Mouse (Mus musculus): ENCODE results near the gene Tcp1.
"Not testable (repeated sequence)": the region's sequence is repeated elsewhere in the genome, so short reads cannot be mapped to it uniquely, and the experiment has no call there.

Tcp1 gene

GRCm38 (mm10) chr17:12903372-12904333, 11.8 kb upstream of the Tcp1 start:
- DNase-seq (ENCODE audit: low read depth, low spot score) = no peak

GRCm38 (mm10) chr17:12904349-12904748, 11.2 kb upstream of the Tcp1 start:
- Histone ChIP-seq H3K27me3 (ENCODE audit: control insufficient read depth, insufficient read depth, low read length, poor library complexity, severe bottlenecking) (no peaks in the 10 kb centered on the region), H3K36me3 (ENCODE audit: control insufficient read depth, insufficient read depth, low read length, poor library complexity, severe bottlenecking) (no peaks in the 10 kb centered on the region; the same call in 1 of the 2 replicates)
- no peak for DNase-seq (ENCODE audit: low read depth, low spot score)

More at GRCm38 (mm10) chr17:12903372-12904333, 11.8 kb upstream of the Tcp1 start:
- H3K27me3 ChIP-seq (ENCODE audit: control insufficient read depth, insufficient read depth, low read length, poor library complexity, severe bottlenecking) = no peaks in the 10 kb centered on the region
- H3K36me3 ChIP-seq (ENCODE audit: control insufficient read depth, insufficient read depth, low read length, poor library complexity, severe bottlenecking) = no peaks in the 10 kb centered on the region; the same call in 1 of the 2 replicates

GRCm38 (mm10) chr17:12905810-12906209, 9.7 kb upstream of the Tcp1 start:
- H3K27me3 ChIP-seq (ENCODE audit: control insufficient read depth, insufficient read depth, low read length, poor library complexity, severe bottlenecking) = no peaks in the 10 kb centered on the region
- H3K36me3 ChIP-seq (ENCODE audit: control insufficient read depth, insufficient read depth, low read length, poor library complexity, severe bottlenecking) = peaks cover 3% of the 10 kb centered on the region; the same call in 1 of the 2 replicates
- DNase-seq (ENCODE audit: low read depth, low spot score) = no peak

- no peak for DNase-seq (ENCODE audit: low read depth, low spot score)
- Histone ChIP-seq H3K36me3 (ENCODE audit: control insufficient read depth, insufficient read depth, low read length, poor library complexity, severe bottlenecking) (peaks cover 3% of the 10 kb centered on the region; the same call in 1 of the 2 replicates), H3K27me3 (ENCODE audit: control insufficient read depth, insufficient read depth, low read length, poor library complexity, severe bottlenecking) (no peaks in the 10 kb centered on the region)
These were observed 9.1 kb upstream of the Tcp1 start for GRCm38 (mm10) chr17:12906436-12906835.

- H3K36me3 ChIP-seq (ENCODE audit: control insufficient read depth, insufficient read depth, low read length, poor library complexity, severe bottlenecking) = peaks cover 16% of the 10 kb centered on the region
- no peak for DNase-seq (ENCODE audit: low read depth, low spot score)
- no peaks in the 10 kb centered on the region for H3K27me3 ChIP-seq (ENCODE audit: control insufficient read depth, insufficient read depth, low read length, poor library complexity, severe bottlenecking)
These were observed 5.9 kb upstream of the Tcp1 start, which contains the start of gene Pnldc1 for GRCm38 (mm10) chr17:12909361-12910280. TSS of gene Pnldc1 (minus strand) at chr17:12910230.

- peaks cover 16% of the 10 kb centered on the region for H3K36me3 ChIP-seq (ENCODE audit: control insufficient read depth, insufficient read depth, low read length, poor library complexity, severe bottlenecking)
- no peaks in the 10 kb centered on the region for H3K27me3 ChIP-seq (ENCODE audit: control insufficient read depth, insufficient read depth, low read length, poor library complexity, severe bottlenecking)
- no peak for DNase-seq (ENCODE audit: low read depth, low spot score)
These were observed 5.1 kb upstream of the Tcp1 start for GRCm38 (mm10) chr17:12910391-12910790.

- H3K36me3 ChIP-seq (ENCODE audit: control insufficient read depth, insufficient read depth, low read length, poor library complexity, severe bottlenecking) = peaks cover 16% of the 10 kb centered on the region
These were observed 531 bp downstream of the Tcp1 start, which contains the start of gene Mrpl18 for GRCm38 (mm10) chr17:12915881-12916583. TSS of gene Mrpl18 (minus strand) at chr17:12916345.

GRCm38 (mm10) chr17:12916588-12917380, 1.3 kb downstream of the Tcp1 start:
- no peaks in the 10 kb centered on the region for H3K27me3 ChIP-seq (ENCODE audit: control insufficient read depth, insufficient read depth, low read length, poor library complexity, severe bottlenecking)
- H3K36me3 ChIP-seq (ENCODE audit: control insufficient read depth, insufficient read depth, low read length, poor library complexity, severe bottlenecking) = peaks cover 16% of the 10 kb centered on the region
- DNase-seq (ENCODE audit: low read depth, low spot score) = peak; percentile 81

More at GRCm38 (mm10) chr17:12915881-12916583, 531 bp downstream of the Tcp1 start, which contains the start of gene Mrpl18:
- DNase-seq (ENCODE audit: low read depth, low spot score) = peak; percentile 100
- no peaks in the 10 kb centered on the region for H3K27me3 ChIP-seq (ENCODE audit: control insufficient read depth, insufficient read depth, low read length, poor library complexity, severe bottlenecking)

GRCm38 (mm10) chr17:12921073-12921472, 5.6 kb downstream of the Tcp1 start:
- DNase-seq (ENCODE audit: low read depth, low spot score) = peak; percentile 78
- H3K36me3 ChIP-seq (ENCODE audit: control insufficient read depth, insufficient read depth, low read length, poor library complexity, severe bottlenecking) = peaks cover 14% of the 10 kb centered on the region; the same call in 1 of the 2 replicates

GRCm38 (mm10) chr17:12925001-12925400, 9.5 kb downstream of the Tcp1 start:
- H3K36me3 ChIP-seq (ENCODE audit: control insufficient read depth, insufficient read depth, low read length, poor library complexity, severe bottlenecking) = peaks cover 11% of the 10 kb centered on the region; the same call in 1 of the 2 replicates
- H3K27me3 ChIP-seq (ENCODE audit: control insufficient read depth, insufficient read depth, low read length, poor library complexity, severe bottlenecking) = no peaks in the 10 kb centered on the region
- DNase-seq (ENCODE audit: low read depth, low spot score) = no peak

More at GRCm38 (mm10) chr17:12921073-12921472, 5.6 kb downstream of the Tcp1 start:
- H3K27me3 ChIP-seq (ENCODE audit: control insufficient read depth, insufficient read depth, low read length, poor library complexity, severe bottlenecking) = no peaks in the 10 kb centered on the region

GRCm38 (mm10) chr17:12925703-12926180, 10.2 kb downstream of the Tcp1 start:
- no peaks in the 10 kb centered on the region for H3K27me3 ChIP-seq (ENCODE audit: control insufficient read depth, insufficient read depth, low read length, poor library complexity, severe bottlenecking)
- no peak for DNase-seq (ENCODE audit: low read depth, low spot score)
- H3K36me3 ChIP-seq (ENCODE audit: control insufficient read depth, insufficient read depth, low read length, poor library complexity, severe bottlenecking) = peaks cover 11% of the 10 kb centered on the region; the same call in 1 of the 2 replicates

- DNase-seq (ENCODE audit: low read depth, low spot score); H3K36me3 ChIP-seq (ENCODE audit: control insufficient read depth, insufficient read depth, low read length, poor library complexity, severe bottlenecking); H3K27me3 ChIP-seq (ENCODE audit: control insufficient read depth, insufficient read depth, low read length, poor library complexity, severe bottlenecking): not testable (repeated sequence)
These were observed 16.1 kb downstream of the Tcp1 start for GRCm38 (mm10) chr17:12931576-12931975.

- Histone ChIP-seq H3K27me3 (ENCODE audit: control insufficient read depth, insufficient read depth, low read length, poor library complexity, severe bottlenecking) (no peaks in the 10 kb centered on the region), H3K36me3 (ENCODE audit: control insufficient read depth, insufficient read depth, low read length, poor library complexity, severe bottlenecking) (no peaks in the 10 kb centered on the region)
- no peak for DNase-seq (ENCODE audit: low read depth, low spot score)
These were observed 20.2 kb downstream of the Tcp1 start for GRCm38 (mm10) chr17:12935719-12936118.

All from splenic B cell, adult 2 months (primary cell).